Mouse (Mus musculus) kidney, embryonic 15.5 days (tissue): Measurements from ENCODE around the gene Lima1. TPM values are rescaled to one million over a fixed set of nuclear protein-coding genes. Genes with fewer than 3 reads are reported as not detected.
A peak's percentile ranks its signal among the peaks of the same experiment; 100 is the strongest.
"Not testable (repeated sequence)": the region's sequence is repeated elsewhere in the genome, so short reads cannot be mapped to it uniquely, and the experiment has no call there.

ENCODE experiments used
- ATAC-seq: fragments of 200-750 bp; cut with Nextera tagmentation; replicated peaks from 2 replicates; pipeline ENCODE4 v1.8.0; 2017; ENCODE audit warnings: moderate TSS enrichment; ENCODE audit not compliant: low FRiP score
- H3K27ac ChIP-seq: fragments of 300-500 bp; sonication (generic); 2 replicates; pipeline ENCODE4 v1.5.1; 2015; ENCODE audit warnings: mild to moderate bottlenecking, inconsistent platforms
- H3K27me3 ChIP-seq: fragments of 300-500 bp; sonication (generic); 2 replicates; pipeline ENCODE4 v1.6.1; 2015; ENCODE audit warnings: inconsistent platforms
- H3K36me3 ChIP-seq: fragments of 300-500 bp; sonication (generic); 2 replicates; pipeline ENCODE4 v1.6.1; 2015; ENCODE audit warnings: inconsistent platforms
- H3K4me1 ChIP-seq: fragments of 300-500 bp; sonication (generic); 2 replicates; pipeline ENCODE4 v1.6.1; 2015; ENCODE audit warnings: inconsistent platforms
- H3K4me2 ChIP-seq: fragments of 300-500 bp; sonication (generic); 2 replicates; pipeline ENCODE4 v1.6.1; 2015; ENCODE audit warnings: moderate library complexity, mild to moderate bottlenecking, inconsistent platforms
- H3K4me3 ChIP-seq: fragments of 300-500 bp; sonication (generic); replicated peaks from 2 replicates; pipeline ENCODE4 v1.5.1; 2015; ENCODE audit warnings: mild to moderate bottlenecking, inconsistent platforms
- H3K9ac ChIP-seq: fragments of 300-500 bp; sonication (generic); 2 replicates; pipeline ENCODE4 v1.6.1; 2015; ENCODE audit warnings: mild to moderate bottlenecking, inconsistent platforms
- H3K9me3 ChIP-seq: fragments of 300-500 bp; sonication (generic); replicated peaks from 2 replicates; pipeline ENCODE4 v1.6.1; 2016; ENCODE audit warnings: inconsistent platforms
- WGBS: fragments of 180-500 bp; shearing (Covaris S2); methylation state at CpG from one replicate; pipeline ENCODE4 v1.1.7; 2015; ENCODE audit warnings: mixed read lengths; 5-methylcytosine and 5-hydroxymethylcytosine counted together
- polyA plus RNA-seq: library from polyadenylated mRNA; unstranded; fragments of >200 nt; fragmentation: Nextera tagmentation; extraction: Ambion mirVana; gene quantifications from 2 replicates; pipeline ENCODE4 v1.2.1, GENCODE M21; 2015

Lima1 gene
- polyA plus RNA-seq, 1 experiment from 2014 or later: 55.2 TPM

- no peak overlapping the region for H3K9ac ChIP-seq
- no peak overlapping the region for H3K4me3 ChIP-seq
- no peak for ATAC-seq
- H3K36me3 ChIP-seq: peaks cover 63% of the 10 kb centered on the region
- no peak overlapping the region for H3K4me2 ChIP-seq
- WGBS: 92% methylated on average over 16 of the region's 16 CpGs
- no peaks in the 10 kb centered on the region for H3K27me3 ChIP-seq
- peaks cover 17% of the 10 kb centered on the region for H3K4me1 ChIP-seq
- no peaks in the 10 kb centered on the region for H3K9me3 ChIP-seq
- no peak overlapping the region for H3K27ac ChIP-seq
Measured at GRCm38 (mm10) chr15:99792221-99792815, 82.9 kb downstream of the Lima1 start.

GRCm38 (mm10) chr15:99791003-99791402, 84.3 kb downstream of the Lima1 start:
- no peak for ATAC-seq
- no peak overlapping the region for H3K4me3 ChIP-seq
- H3K4me2 ChIP-seq: no peak overlapping the region
- WGBS: 85% methylated on average over 3 of the region's 3 CpGs
- no peak overlapping the region for H3K27ac ChIP-seq
- peaks cover 61% of the 10 kb centered on the region for H3K36me3 ChIP-seq
- H3K27me3 ChIP-seq: no peaks in the 10 kb centered on the region
- no peaks in the 10 kb centered on the region for H3K9me3 ChIP-seq
- no peak overlapping the region for H3K9ac ChIP-seq
- H3K4me1 ChIP-seq: peaks cover 21% of the 10 kb centered on the region

GRCm38 (mm10) chr15:99790464-99790863, 84.8 kb downstream of the Lima1 start:
- Histone ChIP-seq H3K4me3 (no peak overlapping the region), H3K27ac (no peak overlapping the region), H3K4me2 (no peak overlapping the region), H3K4me1 (peaks cover 21% of the 10 kb centered on the region), H3K9me3 (no peaks in the 10 kb centered on the region), H3K36me3 (peaks cover 63% of the 10 kb centered on the region), H3K27me3 (no peaks in the 10 kb centered on the region), H3K9ac (no peak overlapping the region)
- 91% methylated on average over 6 of the region's 6 CpGs for WGBS
- ATAC-seq: no peak

GRCm38 (mm10) chr15:99787625-99788120, 87.6 kb downstream of the Lima1 start:
- H3K27ac ChIP-seq: peak overlapping the region; percentile 73
- ATAC-seq: peak; percentile 46
- no peaks in the 10 kb centered on the region for H3K9me3 ChIP-seq
- H3K4me3 ChIP-seq: no peak overlapping the region
- 32% methylated on average over 9 of the region's 9 CpGs for WGBS
- no peaks in the 10 kb centered on the region for H3K27me3 ChIP-seq
- H3K36me3 ChIP-seq: peaks cover 59% of the 10 kb centered on the region
- H3K4me1 ChIP-seq: peaks cover 21% of the 10 kb centered on the region
- no peak overlapping the region for H3K9ac ChIP-seq
- peak overlapping the region; percentile 36 for H3K4me2 ChIP-seq

GRCm38 (mm10) chr15:99778677-99779335, 96.5 kb downstream of the Lima1 start:
- no peak overlapping the region for H3K4me3 ChIP-seq
- 87% methylated on average over 16 of the region's 16 CpGs for WGBS
- H3K9me3 ChIP-seq: no peaks in the 10 kb centered on the region
- H3K36me3 ChIP-seq: peaks cover 51% of the 10 kb centered on the region
- H3K4me1 ChIP-seq: 0 out of 2 replicates have a peak, but pooled peaks cover 2% of the 10 kb centered on the region
- no peak overlapping the region for H3K9ac ChIP-seq
- no peaks in the 10 kb centered on the region for H3K27me3 ChIP-seq
- no peak overlapping the region for H3K4me2 ChIP-seq
- no peak for ATAC-seq
- no peak overlapping the region for H3K27ac ChIP-seq

- no peak for ATAC-seq
- Histone ChIP-seq H3K9me3 (no peaks in the 10 kb centered on the region), H3K4me3 (no peak overlapping the region), H3K27me3 (no peaks in the 10 kb centered on the region), H3K27ac (no peak overlapping the region), H3K9ac (no peak overlapping the region), H3K4me2 (no peak overlapping the region), H3K4me1 (peaks cover 6% of the 10 kb centered on the region; the same call in 1 of the 2 replicates), H3K36me3 (peaks cover 46% of the 10 kb centered on the region)
- WGBS: 32% methylated on average over 7 of the region's 7 CpGs
Measured at GRCm38 (mm10) chr15:99778148-99778547, 97.1 kb downstream of the Lima1 start.

GRCm38 (mm10) chr15:99772925-99773324, 102.3 kb downstream of the Lima1 start:
- Histone ChIP-seq H3K36me3 (peaks cover 4% of the 10 kb centered on the region; the same call in 1 of the 2 replicates), H3K9me3 (no peaks in the 10 kb centered on the region), H3K4me1 (peaks cover 25% of the 10 kb centered on the region), H3K27ac (peak overlapping the region; percentile 98), H3K27me3 (no peaks in the 10 kb centered on the region), H3K4me2 (peak overlapping the region; percentile 86), H3K9ac (no peak overlapping the region), H3K4me3 (peak overlapping the region; percentile 89; the same call in 1 of the 2 replicates)
- 12% methylated on average over 3 of the region's 3 CpGs for WGBS
- 0 out of 2 replicates have a peak, but pooled peaks have one; percentile 4 for ATAC-seq

GRCm38 (mm10) chr15:99772881-99772924, 102.6 kb downstream of the Lima1 start, which contains the start of gene Cers5:
Gene Cers5 (minus strand): TSS chr15:99772885.
- not testable (repeated sequence) for H3K9me3 ChIP-seq, ATAC-seq, H3K27me3 ChIP-seq, H3K36me3 ChIP-seq
- Histone ChIP-seq H3K4me2 (peak within 1 kb of the TSS; percentile 86), H3K9ac (peak within 1 kb of the TSS; percentile 88), H3K4me1 (peaks cover 28% of the 10 kb centered on the region), H3K4me3 (peak within 1 kb of the TSS; percentile 89), H3K27ac (peak within 1 kb of the TSS; percentile 98)

- ATAC-seq: peak; percentile 95
- Histone ChIP-seq H3K27me3 (no peaks in the 10 kb centered on the region), H3K4me2 (peak overlapping the region; percentile 86), H3K27ac (peak overlapping the region; percentile 98), H3K9me3 (no peaks in the 10 kb centered on the region), H3K9ac (peak overlapping the region; percentile 88), H3K4me3 (peak overlapping the region; percentile 89), H3K4me1 (peaks cover 29% of the 10 kb centered on the region), H3K36me3 (no peaks in the 10 kb centered on the region)
- under 1% methylated on average over 40 of the region's 41 CpGs for WGBS
Measured at GRCm38 (mm10) chr15:99772277-99772880, 102.9 kb downstream of the Lima1 start.

GRCm38 (mm10) chr15:99771601-99772276, 103.5 kb downstream of the Lima1 start:
- Histone ChIP-seq H3K9ac (peak overlapping the region; percentile 88), H3K4me2 (peak overlapping the region; percentile 86), H3K36me3 (peaks cover 2% of the 10 kb centered on the region; the same call in 1 of the 2 replicates), H3K27ac (peak overlapping the region; percentile 98), H3K4me3 (peak overlapping the region; percentile 89), H3K27me3 (no peaks in the 10 kb centered on the region), H3K4me1 (peaks cover 29% of the 10 kb centered on the region), H3K9me3 (no peaks in the 10 kb centered on the region)
- ATAC-seq: peak; percentile 68
- WGBS: 1% methylated on average over 59 of the region's 59 CpGs

GRCm38 (mm10) chr15:99771004-99771500, 104.2 kb downstream of the Lima1 start:
- Histone ChIP-seq H3K4me1 (peaks cover 29% of the 10 kb centered on the region), H3K4me2 (peak overlapping the region; percentile 86), H3K27me3 (no peaks in the 10 kb centered on the region), H3K4me3 (peak overlapping the region; percentile 89), H3K9me3 (no peaks in the 10 kb centered on the region), H3K27ac (peak overlapping the region; percentile 98), H3K36me3 (peaks cover 4% of the 10 kb centered on the region; the same call in 1 of the 2 replicates), H3K9ac (peak overlapping the region; percentile 88)
- ATAC-seq: no peak
- 17% methylated on average over 5 of the region's 5 CpGs for WGBS

GRCm38 (mm10) chr15:99768761-99769160, 106.5 kb downstream of the Lima1 start:
- 69% methylated on average over 1 of the region's 1 CpGs for WGBS
- Histone ChIP-seq H3K27ac (no peak overlapping the region), H3K36me3 (peaks cover 11% of the 10 kb centered on the region; the same call in 1 of the 2 replicates), H3K4me3 (no peak overlapping the region), H3K4me1 (peaks cover 26% of the 10 kb centered on the region), H3K4me2 (no peak overlapping the region), H3K27me3 (no peaks in the 10 kb centered on the region), H3K9ac (no peak overlapping the region), H3K9me3 (no peaks in the 10 kb centered on the region)
- no peak for ATAC-seq
